Mouse (Mus musculus) gastrocnemius, postnatal 14 days (tissue): ENCODE measurements around the gene Pitpna. TPM values are rescaled to one million over a fixed set of nuclear protein-coding genes. Genes with fewer than 3 reads are reported as not detected.

Experiments
- DNase-seq: peaks from one replicate; pipeline ENCODE4 v3.0.0; 2021; ENCODE audit warnings: mixed read lengths
- intact Hi-C: fragments of 180-260 bp; cut with DNase I; formaldehyde crosslinking; loops from one replicate; pipeline ENCODE4 v1.15.1; 2025; ENCODE audit warnings: low total_unique reads
- microRNA-seq, 2 experiments: library from miRNA; unstranded; fragments of <30 nt; microRNA quantifications; one replicate each; pipeline ENCODE4 v1.2.0; 2021
- total RNA-seq, 2 experiments: library from RNA; stranded (reverse); gene quantifications; 2 replicates each; pipeline ENCODE4 v1.2.3; 2021

The Pitpna gene
- total RNA-seq, 2 experiments from 2014 or later: 176 to 185 TPM

DNA sequence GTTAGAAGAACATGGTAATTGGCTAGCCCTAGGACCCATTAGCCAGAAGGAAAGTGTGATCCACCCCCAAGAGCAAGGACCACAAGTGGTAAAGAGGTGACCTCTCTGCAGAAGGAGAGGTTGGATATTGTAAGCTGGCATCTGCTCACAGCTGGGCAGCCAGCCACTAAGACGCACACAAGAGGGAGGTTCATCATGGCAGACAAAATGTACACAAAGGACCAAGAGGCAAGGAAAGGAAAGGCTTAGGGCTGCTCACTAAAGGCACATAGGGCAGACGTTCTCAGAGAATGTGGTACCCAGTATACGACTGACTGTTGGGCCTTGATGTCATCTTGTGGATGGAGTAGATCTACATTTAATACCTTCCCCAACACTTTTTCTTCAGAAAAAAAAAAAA, 87.0 kb downstream of the Pitpna start:
- DNase-seq: no peak
- intact Hi-C loops: no loop called here

DNA sequence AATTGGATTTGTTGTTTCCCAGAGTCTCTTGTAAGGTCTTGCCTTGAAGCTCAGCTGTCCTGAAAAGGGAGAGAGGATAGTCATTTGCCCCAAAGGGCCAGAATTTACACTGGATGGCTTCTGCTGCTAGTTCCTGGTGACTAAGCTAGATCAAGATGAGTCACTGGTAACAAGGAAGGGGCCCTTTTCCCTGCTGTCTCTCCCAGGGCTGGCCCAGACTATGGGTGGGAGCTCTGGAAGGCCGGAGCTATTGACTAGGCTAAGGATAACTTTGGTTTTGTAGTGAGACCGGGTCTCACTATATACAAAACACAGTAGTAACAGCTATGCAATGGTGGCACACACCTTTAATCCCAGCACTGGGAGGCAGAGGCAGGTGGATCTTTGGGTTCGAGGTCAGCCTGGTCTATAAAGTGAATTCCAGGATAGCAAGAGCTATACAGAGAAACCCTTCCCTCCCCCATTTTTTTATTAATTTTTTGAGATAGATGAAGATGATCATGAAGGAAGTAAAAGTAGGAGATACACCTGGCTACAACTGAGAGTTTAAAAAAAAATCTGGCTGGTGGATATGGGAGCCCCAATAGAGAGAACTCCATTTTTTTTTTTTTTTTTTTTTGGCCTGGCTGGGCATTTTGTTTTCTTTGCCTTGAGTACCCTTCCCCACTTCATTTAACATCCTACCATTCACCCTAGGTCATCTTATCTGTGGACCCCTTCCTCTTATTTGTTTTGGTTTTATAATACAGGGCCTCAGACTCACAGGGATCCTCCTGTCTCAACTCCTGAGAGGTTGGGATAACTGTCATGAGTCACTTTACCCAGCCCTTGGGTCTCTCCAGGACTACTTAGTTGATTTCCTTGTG, 90.2 kb downstream of the Pitpna start:
- no peak for DNase-seq
- intact Hi-C loops: loop anchor here (2.0 kb wide), 1 partner anchor 45 kb away; no protein-coding TSS in a partner anchor

Small RNAs within 50 kb of the gene (microRNA-seq; reads per million reads assigned to microRNA genes)
- 0 reads per million in 2 experiments for gene Mir3971

Other genes starting within 250 kb of the Pitpna start
- 10 to 100 TPM; 63.3 to 64.6 TPM for gene Rpa1, start 239.8 kb upstream of the Pitpna start, total RNA-seq
- 1 to 10 TPM; 3.3 to 5.7 TPM for gene Smyd4, start 239.7 kb upstream of the Pitpna start, total RNA-seq
- 100 to 1,000 TPM; 128 to 156 TPM for gene Serpinf1, start 165.4 kb upstream of the Pitpna start, total RNA-seq
- gene Serpinf2, start 148.5 kb upstream of the Pitpna start, total RNA-seq: not detected
- gene Wdr81, start 133.4 kb upstream of the Pitpna start, total RNA-seq: 1 to 10 TPM; 6.0 TPM
- 10 to 100 TPM; 17.3 to 23.0 TPM for gene Tlcd2, start 126.4 kb upstream of the Pitpna start, total RNA-seq
- gene Prpf8, start 101.3 kb upstream of the Pitpna start, total RNA-seq: 10 to 100 TPM; 64.9 to 68.5 TPM
- gene Rilp, start 78.0 kb upstream of the Pitpna start, total RNA-seq: 10 to 100 TPM; 40.5 to 41.3 TPM
- 1 to 10 TPM; 7.1 to 7.2 TPM for gene Scarf1, start 74.6 kb upstream of the Pitpna start, total RNA-seq
- gene Slc43a2, start 56.4 kb upstream of the Pitpna start, total RNA-seq: 10 to 100 TPM; 25.3 to 30.8 TPM
- gene Inpp5k, start 42.9 kb downstream of the Pitpna start, total RNA-seq: 10 to 100 TPM; 17.0 to 23.0 TPM
- gene Myo1c, start 62.4 kb downstream of the Pitpna start, total RNA-seq: 10 to 100 TPM; 50.5 to 51.8 TPM
- gene Crk, start 91.2 kb downstream of the Pitpna start, total RNA-seq: 10 to 100 TPM; 44.6 to 45.4 TPM
- gene Ywhae, start 144.8 kb downstream of the Pitpna start, total RNA-seq: 100 to 1,000 TPM; 633 to 674 TPM
- gene Doc2b, start 208.0 kb downstream of the Pitpna start, total RNA-seq: 1 to 10 TPM in 1 of 2 experiments, under 1 TPM in 1; 0.53 to 1.8 TPM